ENCODE assay signal across 8 mouse cellular contexts in the genomic region with DNA sequence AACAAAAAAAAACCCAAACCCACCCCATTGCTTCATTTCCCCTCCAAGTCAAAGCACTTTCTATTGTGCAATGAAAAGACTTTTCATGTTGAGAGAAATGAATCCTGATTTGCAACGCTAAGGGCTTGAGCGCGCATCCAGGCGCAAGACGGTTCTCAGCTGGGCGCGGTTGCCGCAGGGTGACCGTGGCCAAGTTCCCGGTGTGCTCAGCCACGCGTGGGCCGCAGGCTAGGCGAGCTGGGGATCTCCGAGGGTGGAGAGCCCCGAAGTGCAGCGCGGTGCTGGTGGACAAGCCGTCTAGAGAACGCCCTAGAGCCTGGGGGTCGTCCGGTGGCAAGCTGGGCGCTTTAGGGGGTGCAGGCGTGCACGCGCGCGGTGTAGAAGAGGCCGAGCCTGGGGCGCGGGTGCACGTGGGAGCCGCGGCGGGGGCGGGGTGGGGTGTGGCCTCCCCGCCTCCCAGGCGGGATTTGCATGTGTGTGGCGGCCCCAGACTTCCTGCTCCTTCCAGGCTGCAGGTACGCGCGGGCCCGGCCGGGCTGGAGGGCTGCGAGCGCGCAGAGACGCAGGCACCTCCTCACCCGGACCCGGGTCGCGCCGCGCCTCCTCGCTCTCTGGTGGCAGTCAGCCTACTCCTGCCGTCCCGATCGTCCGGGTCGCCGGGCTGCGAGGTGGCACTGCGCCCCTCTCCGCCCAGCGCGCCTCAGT. TPM values are rescaled to one million over a fixed set of nuclear protein-coding genes. Genes with fewer than 3 reads are reported as not detected.
DNase-seq lines count a peak whose midpoint lies in the region; ATAC-seq lines count a peak whose summit lies in the region.

A gene (plus strand): TSS at position 493 of the 705 bp plus-strand sequence.

- intact Hi-C loops in heart, postnatal 36 days (cut with DNase I) = loop anchor here (2.0 kb wide), 2 partner anchors 18 to 24 kb away; no protein-coding TSS in a partner anchor

- DNase-seq in CD8-positive naive resting alpha-beta T cell, adult 2 months (ENCODE audit: low read depth in 2 of 2, low spot score in 2 of 2) = peak; percentile 63 to 69
- peak; percentile 85 to 88 for DNase-seq in adrenal gland, postnatal 36 days
- DNase-seq in forebrain, embryonic 11.5 days (ENCODE audit: low spot score) = peak; percentile 70
- DNase-seq in heart, postnatal 36 days = peak; percentile 76 to 80
- peak; percentile 83 for DNase-seq in limb, embryonic 11.5 days (ENCODE audit: low spot score)
- no peak for DNase-seq in left cerebral cortex, adult 8-10 months (ENCODE audit: low spot score in 2 of 2)

- no peaks in the 10 kb centered on the region for H3K9me3 ChIP-seq in forebrain, embryonic 11.5 days (ENCODE audit: control insufficient read depth, low read length)
- H3K9me3 ChIP-seq in limb, embryonic 11.5 days (ENCODE audit: control insufficient read depth, low read length) = no peaks in the 10 kb centered on the region
- no peaks in the 10 kb centered on the region for H3K9me3 ChIP-seq in midbrain, embryonic 13.5 days
- no peaks in the 10 kb centered on the region for H3K9me3 ChIP-seq in stomach, embryonic 14.5 days (ENCODE audit: control insufficient read depth, low read depth, low read length)

- H3K36me3 ChIP-seq in forebrain, embryonic 11.5 days (ENCODE audit: control insufficient read depth, insufficient read depth, low read length) = no peaks in the 10 kb centered on the region
- H3K36me3 ChIP-seq in limb, embryonic 11.5 days (ENCODE audit: control insufficient read depth, insufficient read depth, low read length) = no peaks in the 10 kb centered on the region
- no peaks in the 10 kb centered on the region for H3K36me3 ChIP-seq in midbrain, embryonic 13.5 days
- no peaks in the 10 kb centered on the region for H3K36me3 ChIP-seq in stomach, embryonic 14.5 days (ENCODE audit: control insufficient read depth, insufficient read depth, low read length)

- H3K4me3 ChIP-seq in forebrain, embryonic 11.5 days (ENCODE audit: low read depth, low read length) = peak within 1 kb of the TSS; percentile 39
- peak within 1 kb of the TSS; percentile 58 for H3K4me3 ChIP-seq in limb, embryonic 11.5 days (ENCODE audit: low read depth, low read length)
- H3K4me3 ChIP-seq in midbrain, embryonic 13.5 days (replicated peaks) = peak within 1 kb of the TSS; percentile 44
- H3K4me3 ChIP-seq in stomach, embryonic 14.5 days (ENCODE audit: low read depth, low read length) = peak within 1 kb of the TSS; percentile 65

- ATAC-seq in forebrain, embryonic 11.5 days (replicated peaks; ENCODE audit: low FRiP score) = no peak
- peak; percentile 64; the same call in 1 of the 2 replicates for ATAC-seq in limb, embryonic 11.5 days (ENCODE audit: insufficient number of reproducible peaks, low FRiP score, low TSS enrichment, low read depth)
- ATAC-seq in midbrain, embryonic 13.5 days = no peak
- ATAC-seq in stomach, embryonic 14.5 days (ENCODE audit: insufficient number of reproducible peaks, insufficient read depth, low FRiP score, low read depth) = peak; percentile 71

- peaks cover 34% of the 10 kb centered on the region for H3K27me3 ChIP-seq in forebrain, embryonic 11.5 days (ENCODE audit: control insufficient read depth, insufficient read depth, low read length)
- H3K27me3 ChIP-seq in limb, embryonic 11.5 days (ENCODE audit: control insufficient read depth, insufficient read depth, low read length) = no peaks in the 10 kb centered on the region
- H3K27me3 ChIP-seq in midbrain, embryonic 13.5 days = peaks cover 54% of the 10 kb centered on the region
- H3K27me3 ChIP-seq in stomach, embryonic 14.5 days (ENCODE audit: control insufficient read depth, insufficient read depth, low read length) = no peaks in the 10 kb centered on the region

- peaks cover 9% of the 10 kb centered on the region for H3K4me1 ChIP-seq in forebrain, embryonic 11.5 days (replicated peaks; ENCODE audit: control insufficient read depth, insufficient read depth, low read length)
- peaks cover 23% of the 10 kb centered on the region for H3K4me1 ChIP-seq in limb, embryonic 11.5 days (ENCODE audit: control insufficient read depth, insufficient read depth, low read length)
- peaks cover 12% of the 10 kb centered on the region for H3K4me1 ChIP-seq in midbrain, embryonic 13.5 days (replicated peaks)
- H3K4me1 ChIP-seq in stomach, embryonic 14.5 days (ENCODE audit: control insufficient read depth, insufficient read depth, low read length) = peaks cover 5% of the 10 kb centered on the region; the same call in 1 of the 2 replicates

- H3K27ac ChIP-seq in forebrain, embryonic 11.5 days (ENCODE audit: low read depth, low read length) = no peak within 1 kb of the TSS
- peak within 1 kb of the TSS; percentile 32; the same call in 1 of the 2 replicates for H3K27ac ChIP-seq in limb, embryonic 11.5 days (replicated peaks; ENCODE audit: low read depth, low read length)
- no peak within 1 kb of the TSS for H3K27ac ChIP-seq in midbrain, embryonic 13.5 days
- H3K27ac ChIP-seq in stomach, embryonic 14.5 days (ENCODE audit: low read length) = peak within 1 kb of the TSS; percentile 89

- H3K9ac ChIP-seq in forebrain, embryonic 11.5 days (ENCODE audit: low read length) = peak within 1 kb of the TSS; percentile 16; the same call in 1 of the 2 replicates
- peak within 1 kb of the TSS; percentile 71 for H3K9ac ChIP-seq in limb, embryonic 11.5 days (ENCODE audit: low read length)
- peak within 1 kb of the TSS; percentile 57 for H3K9ac ChIP-seq in midbrain, embryonic 13.5 days (replicated peaks)
- peak within 1 kb of the TSS; percentile 58 for H3K9ac ChIP-seq in stomach, embryonic 14.5 days (replicated peaks; ENCODE audit: low read depth, low read length)

- under 1% methylated on average over 66 of the region's 66 CpGs for WGBS in forebrain, embryonic 11.5 days
- WGBS in limb, embryonic 11.5 days = under 1% methylated on average over 63 of the region's 66 CpGs
- under 1% methylated on average over 66 of the region's 66 CpGs for WGBS in midbrain, embryonic 13.5 days
- WGBS in stomach, embryonic 14.5 days = under 1% methylated on average over 60 of the region's 66 CpGs

- H3K4me2 ChIP-seq in forebrain, embryonic 11.5 days (ENCODE audit: low read depth, low read length, severe bottlenecking) = peak within 1 kb of the TSS; percentile 69
- peak within 1 kb of the TSS; percentile 84 for H3K4me2 ChIP-seq in limb, embryonic 11.5 days (ENCODE audit: low read depth, severe bottlenecking)
- peak within 1 kb of the TSS; percentile 67 for H3K4me2 ChIP-seq in midbrain, embryonic 13.5 days (replicated peaks)
- peak within 1 kb of the TSS; percentile 93 for H3K4me2 ChIP-seq in stomach, embryonic 14.5 days (replicated peaks; ENCODE audit: low read depth, low read length)

RNA-seq across cellular contexts. Expression of the gene that starts here (rescaled TPM):
- 1 to 10 TPM; 5.9 to 6.3 TPM for total RNA-seq in adrenal gland, postnatal 36 days (2021)
- polyA plus RNA-seq in forebrain, embryonic 11.5 days (2014; fragmentation: Nextera tagmentation; extraction: Ambion mirVana) = 1.7 and 2.2 TPM in 2 replicates
- total RNA-seq in heart, postnatal 36 days (2021) = 1 to 10 TPM; 5.3 to 6.7 TPM
- 2.5 and 3.0 TPM in 2 replicates for polyA plus RNA-seq in limb, embryonic 11.5 days (2014; fragmentation: Nextera tagmentation; extraction: Ambion mirVana)
- polyA plus RNA-seq in midbrain, embryonic 13.5 days (2015; fragmentation: Nextera tagmentation; extraction: Ambion mirVana) = 0.68 and 1.3 TPM in 2 replicates
- 11.5 and 13.3 TPM in 2 replicates for polyA plus RNA-seq in stomach, embryonic 14.5 days (2014; fragmentation: Nextera tagmentation; extraction: Ambion mirVana)
- total RNA-seq in left cerebral cortex, adult 8-10 months (2022) = 1 to 10 TPM; 3.7 to 5.3 (median 3.8) TPM

Comparison
In these comparisons a context has a peak if more than half of its experiments do, and no peak if none do; other contexts are left out.
1. DNase-seq: peak in CD8-positive naive resting alpha-beta T cell, adult 2 months (2 of 2), adrenal gland, postnatal 36 days (2 of 2), forebrain, embryonic 11.5 days (single experiment), heart, postnatal 36 days (2 of 2) and limb, embryonic 11.5 days (single experiment); none in left cerebral cortex, adult 8-10 months (0 of 2).
2. ATAC-seq: peak in limb, embryonic 11.5 days (single experiment) and stomach, embryonic 14.5 days (single experiment); none in forebrain, embryonic 11.5 days (single experiment) and midbrain, embryonic 13.5 days (single experiment).
3. H3K27ac ChIP-seq: peak in limb, embryonic 11.5 days (single experiment) and stomach, embryonic 14.5 days (single experiment); none in forebrain, embryonic 11.5 days (single experiment) and midbrain, embryonic 13.5 days (single experiment).
4. H3K9ac ChIP-seq: peak in every context shown above with its lines; median percentile 71 in limb, embryonic 11.5 days; 58 in stomach, embryonic 14.5 days; 57 in midbrain, embryonic 13.5 days; 16 in forebrain, embryonic 11.5 days.
5. Peak in every context shown above with its lines, with median percentiles within 50 percentile points of each other: H3K4me2 ChIP-seq and H3K4me3 ChIP-seq.